18 mouse cellular contexts compared by ENCODE assay signal in the genomic region with DNA sequence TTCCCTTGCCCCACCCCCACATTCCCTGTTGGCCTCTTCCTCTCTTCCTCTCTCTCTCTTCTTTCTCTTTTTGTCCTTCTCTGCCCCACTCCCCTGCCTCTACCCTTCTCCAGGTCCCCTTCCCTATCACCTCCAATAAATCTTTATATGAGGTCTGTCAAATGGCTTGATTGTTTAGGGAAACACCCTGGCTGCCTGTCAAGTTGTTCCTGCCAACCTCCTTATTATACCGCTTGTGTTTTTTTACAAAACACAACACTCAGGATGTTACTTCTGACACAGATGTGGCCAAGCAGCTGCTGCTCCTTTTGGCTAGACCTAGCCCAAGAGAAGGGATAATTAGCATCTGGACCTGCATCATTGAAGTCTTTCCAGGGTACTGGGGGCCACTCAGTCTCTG. TPM values are rescaled to one million over a fixed set of nuclear protein-coding genes. Genes with fewer than 3 reads are reported as not detected.
DNase-seq lines count a peak whose midpoint lies in the region; ATAC-seq lines count a peak whose summit lies in the region.
"Had no signal": no experiment of that assay in that cellular context is flagged by ENCODE, and none has a peak within 500 bp of the region (broad histone marks: within the 10 kb centered on the region; RNA-seq: fewer than 3 reads in every experiment).

No protein-coding gene starts in this region.

- ATAC-seq in embryonic facial prominence, embryonic 14.5 days (ENCODE audit: low read depth): no peak
- ATAC-seq: forebrain, postnatal 0 days had no signal

- H3K36me3 ChIP-seq in embryonic facial prominence, embryonic 14.5 days (ENCODE audit: control insufficient read depth, insufficient read depth, low read length): no peaks in the 10 kb centered on the region
- no peaks in the 10 kb centered on the region for H3K36me3 ChIP-seq in embryonic facial prominence, embryonic 10.5 days (replicated peaks)
- no peaks in the 10 kb centered on the region for H3K36me3 ChIP-seq in heart, embryonic 10.5 days
- H3K36me3 ChIP-seq: embryonic facial prominence, embryonic 13.5 days had no signal

- no peak overlapping the region for H3K27ac ChIP-seq in embryonic facial prominence, embryonic 14.5 days (replicated peaks; ENCODE audit: low read depth, low read length)
- no peak overlapping the region for H3K27ac ChIP-seq in embryonic facial prominence, embryonic 10.5 days (replicated peaks)
- H3K27ac ChIP-seq in heart, embryonic 10.5 days: 0 out of 2 replicates have a peak overlapping the region, but pooled peaks have one; percentile 2
- H3K27ac ChIP-seq: embryonic facial prominence, embryonic 13.5 days; forebrain, embryonic 13.5 days had no signal

- DNase-seq in embryonic facial prominence, embryonic 14.5 days (ENCODE audit: low spot score): peak; percentile 20
- no peak for DNase-seq in embryonic facial prominence, embryonic 10.5 days (ENCODE audit: low spot score)
- no peak for DNase-seq in heart, embryonic 10.5 days (ENCODE audit: low spot score)
- no peak for DNase-seq in heart, postnatal 10 days
- DNase-seq in 3T3-L1 (ENCODE audit: low read depth, low spot score) (peak; percentile 60), adipocyte (ENCODE audit: low spot score) (peak; percentile 77)
- no peak for DNase-seq in cerebellum, postnatal 14 days
- no peak for DNase-seq in urinary bladder, adult 2 months (ENCODE audit: low spot score)
- DNase-seq: adrenal gland, adult 8-10 months; cerebellum, adult 11 months; cerebellum, adult 18-20 months; cerebellum, adult 8-10 months; cerebellum, adult 9-11 months; cerebellum, postnatal 25 days had no signal

- H3K27me3 ChIP-seq in embryonic facial prominence, embryonic 14.5 days (replicated peaks; ENCODE audit: control insufficient read depth, insufficient read depth, low read length): no peaks in the 10 kb centered on the region
- no peaks in the 10 kb centered on the region for H3K27me3 ChIP-seq in embryonic facial prominence, embryonic 10.5 days (replicated peaks; ENCODE audit: low read depth, poor library complexity, severe bottlenecking)
- H3K27me3 ChIP-seq in heart, embryonic 10.5 days (ENCODE audit: insufficient read depth, poor library complexity, severe bottlenecking): no peaks in the 10 kb centered on the region
- H3K27me3 ChIP-seq: embryonic facial prominence, embryonic 13.5 days; forebrain, embryonic 13.5 days had no signal

- intact Hi-C loops in heart, postnatal 10 days (cut with DNase I): no loop called here

- H3K4me2 ChIP-seq in embryonic facial prominence, embryonic 14.5 days (ENCODE audit: low read depth, low read length): no peak overlapping the region
- H3K4me2 ChIP-seq: embryonic facial prominence, embryonic 13.5 days; forebrain, embryonic 13.5 days had no signal

- H3K9ac ChIP-seq in embryonic facial prominence, embryonic 14.5 days (ENCODE audit: low read depth, low read length): no peak overlapping the region
- H3K9ac ChIP-seq: embryonic facial prominence, embryonic 13.5 days; forebrain, embryonic 13.5 days; forebrain, postnatal 0 days had no signal

- H3K9me3 ChIP-seq in embryonic facial prominence, embryonic 14.5 days (ENCODE audit: control insufficient read depth, low read length): no peaks in the 10 kb centered on the region
- H3K9me3 ChIP-seq in embryonic facial prominence, embryonic 10.5 days: no peaks in the 10 kb centered on the region
- H3K9me3 ChIP-seq in heart, embryonic 10.5 days: no peaks in the 10 kb centered on the region
- H3K9me3 ChIP-seq: embryonic facial prominence, embryonic 13.5 days; forebrain, embryonic 13.5 days had no signal

- peaks cover 26% of the 10 kb centered on the region for H3K4me1 ChIP-seq in embryonic facial prominence, embryonic 14.5 days (ENCODE audit: control insufficient read depth, insufficient read depth, low read length)
- peaks cover 25% of the 10 kb centered on the region for H3K4me1 ChIP-seq in embryonic facial prominence, embryonic 10.5 days
- peaks cover 17% of the 10 kb centered on the region for H3K4me1 ChIP-seq in heart, embryonic 10.5 days

- 43% methylated on average over 1 of the region's 1 CpGs for WGBS in embryonic facial prominence, embryonic 14.5 days
- 91% methylated on average over 1 of the region's 1 CpGs for WGBS in embryonic facial prominence, embryonic 10.5 days
- 91% methylated on average over 1 of the region's 1 CpGs for WGBS in heart, embryonic 10.5 days

- no peak overlapping the region for H3K4me3 ChIP-seq in embryonic facial prominence, embryonic 14.5 days (ENCODE audit: low read depth, low read length)
- no peak overlapping the region for H3K4me3 ChIP-seq in embryonic facial prominence, embryonic 10.5 days
- no peak overlapping the region for H3K4me3 ChIP-seq in heart, embryonic 10.5 days
- H3K4me3 ChIP-seq: embryonic facial prominence, embryonic 13.5 days; forebrain, embryonic 13.5 days had no signal

RNA-seq across cellular contexts. Expression of gene Sowahc, which starts 40.3 kb away (rescaled TPM):
- 9.1 and 10.0 TPM in 2 replicates for polyA plus RNA-seq in embryonic facial prominence, embryonic 14.5 days (2014; fragmentation: Nextera tagmentation; extraction: Ambion mirVana)
- polyA plus RNA-seq in embryonic facial prominence, embryonic 10.5 days (2016; fragmentation: Nextera tagmentation; extraction: Ambion mirVana): 12.4 and 12.8 TPM in 2 replicates
- 4.7 and 6.3 TPM in 2 replicates for polyA plus RNA-seq in heart, embryonic 10.5 days (2016; fragmentation: Nextera tagmentation; extraction: Ambion mirVana)
- 1 to 10 TPM; 1.7 to 3.0 TPM for total RNA-seq in heart, postnatal 10 days (2021)
- polyA plus RNA-seq in urinary bladder, adult 2 months (2012; rRNA removed): 31.7 and 34.0 TPM in 2 replicates
- total RNA-seq: MEL had no signal

RNA-seq across cellular contexts. Expression of gene Sept10, which starts 40.4 kb away (rescaled TPM):
- polyA plus RNA-seq in embryonic facial prominence, embryonic 14.5 days (2014; fragmentation: Nextera tagmentation; extraction: Ambion mirVana): 40.5 and 47.1 TPM in 2 replicates
- 36.8 and 37.3 TPM in 2 replicates for polyA plus RNA-seq in embryonic facial prominence, embryonic 10.5 days (2016; fragmentation: Nextera tagmentation; extraction: Ambion mirVana)
- 35.6 and 37.9 TPM in 2 replicates for polyA plus RNA-seq in heart, embryonic 10.5 days (2016; fragmentation: Nextera tagmentation; extraction: Ambion mirVana)
- 10 to 100 TPM; 35.0 to 39.9 TPM for total RNA-seq in heart, postnatal 10 days (2021)
- 28.0 and 31.4 TPM in 2 replicates for polyA plus RNA-seq in urinary bladder, adult 2 months (2012; rRNA removed)
- total RNA-seq: MEL had no signal

Comparison
In these comparisons a context has a peak if more than half of its experiments do, and no peak if none do; other contexts are left out.
1. DNase-seq: peak in embryonic facial prominence, embryonic 14.5 days (single experiment), 3T3-L1 (single experiment) and adipocyte (single experiment); none in embryonic facial prominence, embryonic 10.5 days (single experiment), heart, embryonic 10.5 days (single experiment), heart, postnatal 10 days (0 of 2), cerebellum, postnatal 14 days (0 of 2) and urinary bladder, adult 2 months (single experiment).